Mouse (Mus musculus) small intestine, adult 2 months (tissue): ENCODE data around the gene Prkcsh.

Experiments used
- CTCF ChIP-seq: fragments of 200-500 bp; IDR thresholded peaks from 2 replicates; pipeline ENCODE4 v1.5.1; 2012; ENCODE audit warnings: low read depth, mild to moderate bottlenecking, control low read depth, inconsistent platforms, low read length, moderate library complexity, mixed read lengths; ENCODE audit not compliant: insufficient replicate concordance, insufficient read length; ENCODE audit errors: extremely low read depth
- POLR2A ChIP-seq: fragments of 200-500 bp; IDR thresholded peaks from 2 replicates; pipeline ENCODE4 v1.6.1; 2012; ENCODE audit warnings: low read depth, mild to moderate bottlenecking, control low read depth, inconsistent platforms, low read length, moderate library complexity

DNA sequence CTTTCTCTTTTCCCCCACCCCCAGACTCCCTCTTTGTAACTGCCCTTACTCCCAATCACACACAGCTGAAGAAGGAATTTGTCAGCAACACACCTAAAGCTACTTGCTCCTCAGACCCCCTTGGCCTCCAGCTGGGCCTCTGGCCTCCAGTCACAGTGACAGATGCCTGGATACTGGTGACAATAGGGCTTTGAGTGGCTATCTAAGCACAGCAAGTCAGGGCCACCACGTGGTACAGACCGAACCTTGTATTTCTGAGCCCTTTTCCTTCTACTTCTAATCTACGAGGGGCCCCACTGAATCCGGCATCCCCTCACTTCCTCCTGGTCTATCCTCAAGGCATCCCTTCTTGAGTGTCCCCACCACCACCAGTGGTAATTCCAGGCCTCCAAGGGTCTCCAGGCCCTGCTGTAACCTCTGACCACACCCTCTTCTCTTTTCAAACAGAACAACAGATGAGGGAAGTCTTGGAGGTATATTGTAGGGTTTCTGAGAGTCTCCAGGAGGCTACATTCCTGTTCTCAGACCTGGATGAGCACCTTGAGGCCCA lies 47.2 kb downstream of the Prkcsh start:
- TF ChIP-seq CTCF (no peak), POLR2A (no peak)
